Mouse (Mus musculus) CH12.LX (cell line): Measurements from ENCODE around the gene Col23a1. TPM values are rescaled to one million over a fixed set of nuclear protein-coding genes. Genes with fewer than 3 reads are reported as not detected.

Experiments
- DNase-seq: peaks from one replicate; pipeline ENCODE4 v3.0.0-alpha.2; 2013; ENCODE audit errors: extremely low read depth
- H3K27ac ChIP-seq: 2 replicates; pipeline ENCODE4 v1.5.1; 2012; ENCODE audit warnings: low read depth, mild to moderate bottlenecking, control low read depth, moderate library complexity; ENCODE audit not compliant: insufficient read depth
- H3K27me3 ChIP-seq: replicated peaks from 2 replicates; pipeline ENCODE3; 2012; ENCODE audit warnings: inconsistent platforms
- H3K36me3 ChIP-seq, 2 experiments: replicated peaks in 1 of 2; 2 replicates each; pipeline versions ENCODE3 to v1.6.1; 2012; ENCODE audit warnings: inconsistent platforms in 1 of 2, low read length in 1 of 2, mild to moderate bottlenecking in 1 of 2, mixed read lengths in 1 of 2, moderate library complexity in 1 of 2; ENCODE audit not compliant: control insufficient read depth in 1 of 2, insufficient read depth in 1 of 2
- H3K4me1 ChIP-seq, 2 experiments: 2 replicates each; pipeline ENCODE4 v1.6.1; 2012; ENCODE audit warnings: inconsistent platforms in 1 of 2, moderate library complexity in 1 of 2; ENCODE audit not compliant: insufficient read depth in 2 of 2, control insufficient read depth in 1 of 2
- H3K4me2 ChIP-seq: 2 replicates; pipeline ENCODE4 v1.6.1; 2012; ENCODE audit warnings: low read depth, mild to moderate bottlenecking, control low read depth; ENCODE audit not compliant: poor library complexity, insufficient read depth, severe bottlenecking
- H3K4me3 ChIP-seq, 3 experiments: fragments of 150-350 bp in 1 of 3; sonication (generic) in 1 of 3; replicated peaks in 1 of 3; 2 replicates each; pipeline versions ENCODE3 to v1.5.1; 2011 to 2012; ENCODE audit warnings: low read depth in 2 of 3, low read length in 2 of 3, mild to moderate bottlenecking in 2 of 3, moderate library complexity in 2 of 3, control low read depth in 1 of 3, improper control_type of control experiment in 1 of 3, inconsistent platforms in 1 of 3, mixed read lengths in 1 of 3; ENCODE audit not compliant: poor library complexity in 1 of 3
- H3K79me2 ChIP-seq: replicated peaks from 2 replicates; pipeline ENCODE4 v1.6.1; 2012; ENCODE audit warnings: mild to moderate bottlenecking, moderate library complexity; ENCODE audit not compliant: control insufficient read depth, poor library complexity, insufficient read depth, severe bottlenecking; ENCODE audit errors: extremely low read depth
- H3K9ac ChIP-seq: 2 replicates; pipeline ENCODE4 v1.6.1; 2012; ENCODE audit warnings: low read depth, mild to moderate bottlenecking, control low read depth, moderate library complexity; ENCODE audit not compliant: insufficient read depth
- H3K9me3 ChIP-seq: replicated peaks from 2 replicates; pipeline ENCODE3; 2012; ENCODE audit warnings: low read length, inconsistent platforms, mixed read lengths
- CTCF ChIP-seq, 2 experiments: IDR thresholded peaks in 1 of 2; conservative IDR thresholded peaks in 1 of 2; 2 replicates each; pipeline ENCODE4 v1.5.1; 2011 to 2012; ENCODE audit warnings: low read depth in 2 of 2, low read length in 2 of 2, improper control_type of control experiment in 1 of 2, inconsistent platforms in 1 of 2, mild to moderate bottlenecking in 1 of 2, moderate library complexity in 1 of 2
- E2F4 ChIP-seq: IDR thresholded peaks from 2 replicates; pipeline ENCODE4 v1.6.1; 2011; ENCODE audit warnings: low read depth, low read length, improper control_type of control experiment; ENCODE audit not compliant: insufficient replicate concordance
- ETS1 ChIP-seq: conservative IDR thresholded peaks from 2 replicates; pipeline ENCODE4 v1.6.1; 2012; ENCODE audit warnings: low read depth, mild to moderate bottlenecking, inconsistent platforms, low read length, improper control_type of control experiment, moderate library complexity
- MAFK ChIP-seq: IDR thresholded peaks from 2 replicates; pipeline ENCODE4 v1.6.1; 2011; ENCODE audit warnings: low read length, improper control_type of control experiment; ENCODE audit not compliant: insufficient replicate concordance
- NRF1 ChIP-seq: IDR thresholded peaks from 2 replicates; pipeline ENCODE4 v1.6.1; 2014; ENCODE audit warnings: low read depth, mild to moderate bottlenecking, inconsistent platforms, low read length, improper control_type of control experiment, moderate library complexity
- PAX5 ChIP-seq: IDR thresholded peaks from 2 replicates; pipeline ENCODE4 v1.6.1; 2012; ENCODE audit warnings: low read length, inconsistent platforms, mixed read lengths
- POLR2AphosphoS2 ChIP-seq: IDR thresholded peaks from 2 replicates; pipeline ENCODE4 v1.6.1; 2011; ENCODE audit warnings: low read depth, low read length, improper control_type of control experiment
- RAD21 ChIP-seq: IDR thresholded peaks from 2 replicates; pipeline ENCODE4 v1.6.1; 2011; ENCODE audit warnings: low read depth, mild to moderate bottlenecking, low read length, improper control_type of control experiment, moderate library complexity
- SMC3 ChIP-seq: IDR thresholded peaks from 2 replicates; pipeline ENCODE4 v1.6.1; 2011; ENCODE audit warnings: low read depth, low read length, improper control_type of control experiment
- UBTF ChIP-seq: IDR thresholded peaks from 2 replicates; pipeline ENCODE4 v1.6.1; 2012; ENCODE audit warnings: low read depth, mild to moderate bottlenecking, inconsistent platforms, low read length, improper control_type of control experiment, moderate library complexity
- USF1 ChIP-seq: IDR thresholded peaks from 2 replicates; pipeline ENCODE4 v1.6.1; 2014; ENCODE audit warnings: low read depth, mild to moderate bottlenecking, inconsistent platforms, low read length, improper control_type of control experiment
- USF2 ChIP-seq: conservative IDR thresholded peaks from 2 replicates; pipeline ENCODE4 v1.6.1; 2011; ENCODE audit warnings: low read depth, low read length, improper control_type of control experiment
- ZC3H11A ChIP-seq: IDR thresholded peaks from 2 replicates; pipeline ENCODE4 v1.6.1; 2012; ENCODE audit warnings: low read depth, mild to moderate bottlenecking, inconsistent platforms, low read length, improper control_type of control experiment
- ZNF384 ChIP-seq: IDR thresholded peaks from 2 replicates; pipeline ENCODE4 v1.6.1; 2012; ENCODE audit warnings: low read depth, low read length, improper control_type of control experiment, inconsistent platforms
- dilution Hi-C: fragments of 300-500 bp; cut with MboI; formaldehyde crosslinking; loops from 2 replicates; pipeline ENCODE4 v1.14.3; 2020; ENCODE audit warnings: low sequenced_read_pairs; ENCODE audit not compliant: extremely low pct_unique_long_range_greater_than_20kb, extremely low pct_ligation_motif_present
- in situ Hi-C: fragments of 300-500 bp; cut with MboI; formaldehyde crosslinking; loops from 3 replicates; pipeline ENCODE4 v1.14.3; 2019; ENCODE audit warnings: low sequenced_read_pairs, low pct_ligation_motif_present, low pct_unique_long_range_greater_than_20kb, mixed read lengths
- polyA plus RNA-seq: library from polyadenylated mRNA; unstranded; fragments of >175 nt; gene quantifications from 2 replicates; pipeline ENCODE4 v1.2.1, GENCODE M21; 2012; ENCODE audit warnings: low read depth; ENCODE audit not compliant: insufficient read length
- total RNA-seq, 2 experiments: library from RNA; depleted of rRNA; stranded (reverse); fragments of 300-350 nt in 1 of 2; fragments of >200 nt in 1 of 2; gene quantifications; 2 replicates each; pipeline ENCODE4 v1.2.3; 2012 to 2014

Col23a1 gene
- total and polyA plus RNA-seq, 3 experiments, result 0.04 to 0.20 (median 0.08) TPM

GRCm38 (mm10) chr11:51410771-51411170 is 121.1 kb downstream of the Col23a1 start:
- H3K4me2 ChIP-seq, result no peak overlapping the region
- H3K27ac ChIP-seq, result no peak overlapping the region
- TF ChIP-seq PAX5 (no peak), USF1 (no peak), ETS1 (no peak), USF2 (no peak), ZC3H11A (no peak), CTCF (conservative IDR thresholded peaks at IDR 0.05 in 1 of 2, IDR thresholded peaks at IDR 0.05 in 1 of 2; ENCODE audit: low read depth in 2 of 2, low read length in 2 of 2) (no peak)
- H3K79me2 ChIP-seq, result no peaks in the 10 kb centered on the region
- no peaks in the 10 kb centered on the region for H3K4me1 ChIP-seq
- dilution Hi-C loops (no loop called here), in situ Hi-C loops (no loop called here)
- DNase-seq, result no peak
- peaks cover 66% of the 10 kb centered on the region for H3K27me3 ChIP-seq
- H3K9ac ChIP-seq, result no peak overlapping the region
- H3K9me3 ChIP-seq, result no peaks in the 10 kb centered on the region
- no peaks in the 10 kb centered on the region for H3K36me3 ChIP-seq
- H3K4me3 ChIP-seq, result no peak overlapping the region

- no peak for TF ChIP-seq CTCF (conservative IDR thresholded peaks at IDR 0.05 in 1 of 2, IDR thresholded peaks at IDR 0.05 in 1 of 2; ENCODE audit: low read depth in 2 of 2, low read length in 2 of 2)
- no peak for TF ChIP-seq POLR2AphosphoS2
- TF ChIP-seq UBTF, result no peak
- no peak for TF ChIP-seq SMC3
- TF ChIP-seq E2F4, result no peak
- no peak for TF ChIP-seq ZNF384
- no peak for TF ChIP-seq NRF1
- no peak for TF ChIP-seq RAD21
- no peak for TF ChIP-seq MAFK
- Histone ChIP-seq H3K4me3 (no peak overlapping the region), H3K4me1 (no peaks in the 10 kb centered on the region), H3K9ac (no peak overlapping the region), H3K4me2 (no peak overlapping the region), H3K9me3 (no peaks in the 10 kb centered on the region), H3K36me3 (no peaks in the 10 kb centered on the region), H3K27ac (no peak overlapping the region), H3K79me2 (no peaks in the 10 kb centered on the region), H3K27me3 (peaks cover 89% of the 10 kb centered on the region)
- dilution Hi-C loops, result no loop called here
- in situ Hi-C loops, result no loop called here
- no peak for DNase-seq
Measured at GRCm38 (mm10) chr11:51414520-51414919, 124.8 kb downstream of the Col23a1 start.
